Mouse (Mus musculus): ENCODE measurements around the gene Pbx1. TPM values are rescaled to one million over a fixed set of nuclear protein-coding genes. Genes with fewer than 3 reads are reported as not detected.
A peak's percentile ranks its signal among the peaks of the same experiment; 100 is the strongest.

Pbx1 gene
- polyA plus RNA-seq, 1 experiment from 2014 or later = 48.8 TPM

DNA sequence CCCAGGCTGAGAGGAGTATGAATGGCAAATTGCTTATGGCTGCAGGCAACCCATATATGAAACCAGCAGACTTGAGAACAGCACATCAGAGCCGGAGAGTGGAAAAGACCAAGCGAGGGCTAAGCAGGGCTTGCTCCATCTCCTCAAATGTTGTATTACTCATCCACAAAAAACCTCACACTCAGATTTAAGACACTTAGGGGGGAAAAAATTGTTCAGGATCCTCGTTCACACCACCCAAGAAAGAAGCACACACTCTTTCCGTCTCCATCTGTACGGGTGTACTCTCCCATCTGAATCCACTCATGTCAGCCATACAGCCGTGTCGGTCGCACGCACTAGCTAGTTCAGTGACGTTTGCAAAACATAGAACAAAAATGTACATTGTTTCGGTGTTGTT lies 69.0 kb downstream of the Pbx1 start:
- TF ChIP-seq CTCF (IDR thresholded peaks at IDR 0.05; ENCODE audit: low read depth) = no peak
- H3K36me3 ChIP-seq (ENCODE audit: insufficient read depth) = peaks cover 22% of the 10 kb centered on the region
- no peak overlapping the region for H3K4me2 ChIP-seq
- no peak overlapping the region for H3K9ac ChIP-seq
- H3K4me1 ChIP-seq (ENCODE audit: insufficient read depth) = peaks cover 17% of the 10 kb centered on the region
- no peak overlapping the region for H3K27ac ChIP-seq (ENCODE audit: low read depth)
- no peak for DNase-seq
- ATAC-seq (ENCODE audit: insufficient read depth) = no peak
- H3K4me3 ChIP-seq (ENCODE audit: low read depth, low read length) = no peak overlapping the region
- WGBS = 86% methylated on average over 11 of the region's 11 CpGs
- no peaks in the 10 kb centered on the region for H3K9me3 ChIP-seq (ENCODE audit: low read depth, low read length)
- no peaks in the 10 kb centered on the region for H3K27me3 ChIP-seq (ENCODE audit: insufficient read depth, low read length)

- DNase-seq (peak; percentile 30), ATAC-seq (ENCODE audit: insufficient read depth) (peak; percentile 6; the same call in 1 of the 2 replicates)
- Histone ChIP-seq H3K4me1 (ENCODE audit: insufficient read depth) (peaks cover 20% of the 10 kb centered on the region), H3K4me2 (no peak overlapping the region), H3K9ac (no peak overlapping the region), H3K27ac (ENCODE audit: low read depth) (no peak overlapping the region), H3K4me3 (ENCODE audit: low read depth, low read length) (no peak overlapping the region), H3K9me3 (ENCODE audit: low read depth, low read length) (no peaks in the 10 kb centered on the region), H3K36me3 (ENCODE audit: insufficient read depth) (peaks cover 22% of the 10 kb centered on the region), H3K27me3 (ENCODE audit: insufficient read depth, low read length) (no peaks in the 10 kb centered on the region)
- WGBS = 58% methylated on average over 10 of the region's 10 CpGs
- TF ChIP-seq CTCF (IDR thresholded peaks at IDR 0.05; ENCODE audit: low read depth) = no peak
Measured at GRCm38 (mm10) chr1:168362464-168362863, 69.6 kb downstream of the Pbx1 start.

GRCm38 (mm10) chr1:168357680-168358611 lies 74.1 kb downstream of the Pbx1 start:
- 23% methylated on average over 26 of the region's 26 CpGs for WGBS
- no peaks in the 10 kb centered on the region for H3K9me3 ChIP-seq (ENCODE audit: low read depth, low read length)
- no peaks in the 10 kb centered on the region for H3K27me3 ChIP-seq (ENCODE audit: insufficient read depth, low read length)
- H3K27ac ChIP-seq (ENCODE audit: low read depth) = 0 out of 2 replicates have a peak overlapping the region, but pooled peaks have one; percentile 21
- no peak for TF ChIP-seq CTCF (IDR thresholded peaks at IDR 0.05; ENCODE audit: low read depth)
- peaks cover 5% of the 10 kb centered on the region; the same call in 1 of the 2 replicates for H3K36me3 ChIP-seq (ENCODE audit: insufficient read depth)
- ATAC-seq (ENCODE audit: insufficient read depth) (peak; percentile 23; the same call in 1 of the 2 replicates), DNase-seq (peak; percentile 36)
- H3K4me2 ChIP-seq = peak overlapping the region; percentile 29
- peaks cover 35% of the 10 kb centered on the region for H3K4me1 ChIP-seq (ENCODE audit: insufficient read depth)
- H3K4me3 ChIP-seq (ENCODE audit: low read depth, low read length) = no peak overlapping the region; the same call in 1 of the 2 replicates
- no peak overlapping the region for H3K9ac ChIP-seq

DNA sequence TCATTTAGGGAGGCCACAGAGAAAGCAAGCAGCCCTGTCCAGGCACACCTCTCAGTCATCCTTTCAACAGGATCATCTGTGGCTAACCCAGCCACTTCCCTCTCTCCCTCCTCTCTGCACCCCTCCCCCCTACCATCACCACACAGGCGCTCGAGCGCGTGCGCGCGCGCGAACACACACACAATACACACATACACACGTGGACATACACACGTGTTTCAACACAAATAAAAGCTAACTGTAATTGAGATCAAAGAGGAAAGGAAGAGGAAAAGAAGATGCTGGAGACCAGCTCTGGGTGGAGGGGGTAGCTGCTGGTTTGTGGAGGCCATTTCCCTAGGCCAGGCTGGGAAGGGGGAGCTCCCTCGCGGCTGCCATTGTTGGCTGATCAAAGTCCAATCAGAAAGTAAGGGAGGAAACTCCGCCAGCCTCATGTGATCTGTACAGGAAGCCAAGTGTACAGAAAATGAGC lies 75.1 kb downstream of the Pbx1 start:
- H3K9me3 ChIP-seq (ENCODE audit: low read depth, low read length) = no peaks in the 10 kb centered on the region
- H3K4me2 ChIP-seq = peak overlapping the region; percentile 3; the same call in 1 of the 2 replicates
- 16% methylated on average over 14 of the region's 14 CpGs for WGBS
- H3K27me3 ChIP-seq (ENCODE audit: insufficient read depth, low read length) = no peaks in the 10 kb centered on the region
- no peak overlapping the region for H3K4me3 ChIP-seq (ENCODE audit: low read depth, low read length)
- H3K9ac ChIP-seq = no peak overlapping the region
- TF ChIP-seq CTCF (IDR thresholded peaks at IDR 0.05; ENCODE audit: low read depth) = no peak
- peaks cover 35% of the 10 kb centered on the region for H3K4me1 ChIP-seq (ENCODE audit: insufficient read depth)
- H3K36me3 ChIP-seq (ENCODE audit: insufficient read depth) = 0 out of 2 replicates have a peak, but pooled peaks cover 2% of the 10 kb centered on the region
- ATAC-seq (ENCODE audit: insufficient read depth) = peak; percentile 39; the same call in 1 of the 2 replicates
- DNase-seq = peak; percentile 53
- H3K27ac ChIP-seq (ENCODE audit: low read depth) = no peak overlapping the region

DNA sequence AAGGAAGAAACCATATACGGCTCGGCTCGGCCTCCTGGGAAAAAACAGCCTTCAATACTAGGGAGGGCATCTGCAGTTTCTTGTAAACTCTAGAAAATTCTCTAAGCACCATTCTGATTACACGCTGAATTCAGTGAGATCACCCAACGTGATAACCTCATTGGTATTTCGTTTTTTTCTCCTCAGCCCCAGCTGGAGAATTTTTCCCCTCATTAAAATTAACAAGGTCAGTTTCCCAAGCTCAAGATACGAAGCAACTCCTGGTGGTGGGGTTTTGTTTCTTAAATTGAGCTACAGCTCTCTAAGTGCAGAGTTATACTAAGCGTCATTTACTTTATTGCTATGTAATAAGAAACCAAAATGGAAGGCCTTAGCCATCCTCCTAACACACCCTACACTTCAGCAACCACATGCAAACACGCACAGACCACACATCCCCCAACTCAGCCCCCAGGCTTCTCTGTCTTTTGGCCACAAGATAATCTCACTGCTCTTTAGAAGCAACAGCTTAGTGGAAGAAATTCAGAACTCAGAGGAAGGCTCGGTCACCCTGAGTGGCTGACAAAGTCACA lies 76.0 kb downstream of the Pbx1 start:
- H3K4me1 ChIP-seq (ENCODE audit: insufficient read depth) = peaks cover 35% of the 10 kb centered on the region
- 50% methylated on average over 10 of the region's 10 CpGs for WGBS
- H3K27me3 ChIP-seq (ENCODE audit: insufficient read depth, low read length) = no peaks in the 10 kb centered on the region
- H3K9ac ChIP-seq = no peak overlapping the region
- no peak for TF ChIP-seq CTCF (IDR thresholded peaks at IDR 0.05; ENCODE audit: low read depth)
- H3K9me3 ChIP-seq (ENCODE audit: low read depth, low read length) = no peaks in the 10 kb centered on the region
- H3K36me3 ChIP-seq (ENCODE audit: insufficient read depth) = 0 out of 2 replicates have a peak, but pooled peaks cover 2% of the 10 kb centered on the region
- no peak overlapping the region for H3K4me2 ChIP-seq
- peak overlapping the region; percentile 14; the same call in 1 of the 2 replicates for H3K27ac ChIP-seq (ENCODE audit: low read depth)
- no peak for DNase-seq
- no peak for ATAC-seq (ENCODE audit: insufficient read depth)
- no peak overlapping the region for H3K4me3 ChIP-seq (ENCODE audit: low read depth, low read length)

DNA sequence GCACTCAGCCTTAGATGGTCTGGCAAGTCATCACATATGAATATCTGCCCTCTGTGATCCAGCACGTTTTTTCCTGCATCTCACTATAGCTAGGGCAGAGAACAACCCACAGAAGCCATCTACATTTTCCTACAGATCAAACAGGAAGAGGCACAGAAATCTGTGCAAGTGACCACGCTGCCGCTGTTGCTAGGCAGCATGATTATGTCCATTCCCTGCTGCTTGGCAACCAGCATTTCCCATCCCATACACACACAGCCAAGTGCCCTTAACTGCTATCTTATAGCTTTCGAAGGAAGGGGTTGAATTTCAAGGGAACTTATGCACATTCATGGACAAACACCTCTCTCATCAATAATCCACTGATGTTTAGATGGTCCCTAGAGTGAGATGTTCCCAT lies 77.1 kb downstream of the Pbx1 start:
- TF ChIP-seq CTCF (IDR thresholded peaks at IDR 0.05; ENCODE audit: low read depth) = no peak
- Histone ChIP-seq H3K4me1 (ENCODE audit: insufficient read depth) (peaks cover 35% of the 10 kb centered on the region), H3K27ac (ENCODE audit: low read depth) (no peak overlapping the region), H3K9me3 (ENCODE audit: low read depth, low read length) (no peaks in the 10 kb centered on the region), H3K4me3 (ENCODE audit: low read depth, low read length) (no peak overlapping the region), H3K36me3 (ENCODE audit: insufficient read depth) (0 out of 2 replicates have a peak, but pooled peaks cover 2% of the 10 kb centered on the region), H3K27me3 (ENCODE audit: insufficient read depth, low read length) (no peaks in the 10 kb centered on the region), H3K9ac (no peak overlapping the region), H3K4me2 (no peak overlapping the region)
- 13% methylated on average over 4 of the region's 4 CpGs for WGBS
- ATAC-seq (ENCODE audit: insufficient read depth) (peak; percentile 8; the same call in 1 of the 2 replicates), DNase-seq (peak; percentile 75)

Data from lung, embryonic 14.5 days (tissue).